Comparison of ENCODE assay signal across 13 mouse cellular contexts in the genomic region with DNA sequence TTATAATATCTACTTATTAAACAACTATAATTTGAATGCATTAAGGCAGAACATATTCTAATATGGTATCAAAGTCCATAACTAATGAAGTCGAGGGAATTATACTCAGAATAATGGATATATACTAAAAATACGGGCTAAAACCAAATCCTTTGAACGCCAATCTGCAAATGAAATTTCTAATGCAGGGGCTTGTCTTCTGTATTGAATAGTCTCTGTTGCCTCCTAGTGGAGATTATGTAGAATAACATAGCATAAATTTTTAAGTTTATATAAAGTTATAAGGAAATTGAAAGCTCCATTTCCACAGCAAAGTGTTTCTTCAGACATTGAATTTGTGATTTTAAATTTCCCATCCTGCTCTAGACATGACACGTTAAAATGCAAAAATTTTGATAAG.
DNase-seq lines count a peak whose midpoint lies in the region; ATAC-seq and TF ChIP-seq lines count a peak whose summit lies in the region.
"Had no signal": no experiment of that assay in that cellular context is flagged by ENCODE, and none has a peak within 500 bp of the region (broad histone marks: within the 10 kb centered on the region; RNA-seq: fewer than 3 reads in every experiment).

No protein-coding gene starts in this region.

- no peak overlapping the region for H3K27ac ChIP-seq in forebrain, embryonic 14.5 days (ENCODE audit: low read depth, low read length)
- H3K27ac ChIP-seq in forebrain, embryonic 12.5 days = no peak overlapping the region
- H3K27ac ChIP-seq in liver, postnatal 0 days (ENCODE audit: low read depth) = no peak overlapping the region
- H3K27ac ChIP-seq in liver, embryonic 12.5 days = no peak overlapping the region
- H3K27ac ChIP-seq: embryonic facial prominence, embryonic 15.5 days; hindbrain, embryonic 12.5 days had no signal

- intact Hi-C loops in left cerebral cortex, postnatal 14 days (cut with DNase I) = loop anchor here (5.0 kb wide), 1 partner anchor 1058 kb away; a partner anchor contains a TSS

- H3K36me3 ChIP-seq in forebrain, embryonic 14.5 days (ENCODE audit: control insufficient read depth, insufficient read depth, low read length) = no peaks in the 10 kb centered on the region
- no peaks in the 10 kb centered on the region for H3K36me3 ChIP-seq in forebrain, embryonic 12.5 days (replicated peaks)
- H3K36me3 ChIP-seq in liver, postnatal 0 days (replicated peaks; ENCODE audit: insufficient read depth, low read length) = no peaks in the 10 kb centered on the region
- H3K36me3 ChIP-seq in liver, embryonic 12.5 days = no peaks in the 10 kb centered on the region
- H3K36me3 ChIP-seq: embryonic facial prominence, embryonic 15.5 days; hindbrain, embryonic 12.5 days had no signal

- TF ChIP-seq CTCF in liver, postnatal 0 days (IDR thresholded peaks at IDR 0.05; ENCODE audit: low read depth) = peak; percentile 41

- H3K4me3 ChIP-seq in forebrain, embryonic 14.5 days (ENCODE audit: low read depth, low read length) = no peak overlapping the region
- no peak overlapping the region for H3K4me3 ChIP-seq in forebrain, embryonic 12.5 days (replicated peaks)
- no peak overlapping the region for H3K4me3 ChIP-seq in liver, postnatal 0 days (ENCODE audit: low read depth, low read length)
- H3K4me3 ChIP-seq in liver, embryonic 12.5 days = no peak overlapping the region
- H3K4me3 ChIP-seq: embryonic facial prominence, embryonic 15.5 days; hindbrain, embryonic 12.5 days had no signal

- no peaks in the 10 kb centered on the region for H3K27me3 ChIP-seq in forebrain, embryonic 14.5 days (replicated peaks; ENCODE audit: control insufficient read depth, insufficient read depth, low read length)
- no peaks in the 10 kb centered on the region for H3K27me3 ChIP-seq in forebrain, embryonic 12.5 days
- no peaks in the 10 kb centered on the region for H3K27me3 ChIP-seq in liver, postnatal 0 days (ENCODE audit: insufficient read depth, low read length)
- H3K27me3 ChIP-seq in liver, embryonic 12.5 days (replicated peaks) = no peaks in the 10 kb centered on the region
- H3K27me3 ChIP-seq: embryonic facial prominence, embryonic 15.5 days; hindbrain, embryonic 12.5 days had no signal

- no peak overlapping the region for H3K4me2 ChIP-seq in forebrain, embryonic 14.5 days (ENCODE audit: low read length)
- H3K4me2 ChIP-seq in forebrain, embryonic 12.5 days = no peak overlapping the region
- H3K4me2 ChIP-seq in liver, postnatal 0 days (ENCODE audit: low read depth, low read length) = no peak overlapping the region
- no peak overlapping the region for H3K4me2 ChIP-seq in liver, embryonic 12.5 days
- H3K4me2 ChIP-seq: embryonic facial prominence, embryonic 15.5 days; hindbrain, embryonic 12.5 days had no signal

- ATAC-seq in forebrain, embryonic 14.5 days = 0 out of 2 replicates have a peak, but pooled peaks have one; percentile 29
- ATAC-seq in forebrain, embryonic 12.5 days (ENCODE audit: low FRiP score) = no peak
- no peak for ATAC-seq in liver, postnatal 0 days
- ATAC-seq in liver, embryonic 12.5 days = no peak
- peak; percentile 73 for ATAC-seq in megakaryocyte-erythroid progenitor cell, adult 5-6 weeks (replicated peaks; ENCODE audit: low FRiP score, low TSS enrichment, poor library complexity, severe bottlenecking)
- no peak for ATAC-seq in erythroid progenitor cell, adult 5-6 weeks (replicated peaks; ENCODE audit: low FRiP score, poor library complexity, severe bottlenecking)

- no peak for TF ChIP-seq EP300 in liver, postnatal 0 days (IDR thresholded peaks at IDR 0.05; ENCODE audit: low read depth)

- no peaks in the 10 kb centered on the region for H3K4me1 ChIP-seq in forebrain, embryonic 14.5 days (ENCODE audit: control insufficient read depth, insufficient read depth, low read length)
- no peaks in the 10 kb centered on the region for H3K4me1 ChIP-seq in forebrain, embryonic 12.5 days
- no peaks in the 10 kb centered on the region for H3K4me1 ChIP-seq in liver, postnatal 0 days (ENCODE audit: insufficient read depth)
- H3K4me1 ChIP-seq in liver, embryonic 12.5 days = no peaks in the 10 kb centered on the region
- H3K4me1 ChIP-seq: embryonic facial prominence, embryonic 15.5 days; hindbrain, embryonic 12.5 days had no signal

- DNase-seq in forebrain, embryonic 14.5 days (ENCODE audit: low spot score) = peak; percentile 70
- DNase-seq in liver, postnatal 0 days = no peak
- peak; percentile 16 for DNase-seq in MN1 (ENCODE audit: low spot score)
- no peak for DNase-seq in left cerebral cortex, postnatal 14 days (ENCODE audit: low spot score in 2 of 2)
- DNase-seq: gastrocnemius, postnatal 14 days; kidney, postnatal 25 days; lung, postnatal 10 days had no signal

- H3K9ac ChIP-seq in forebrain, embryonic 14.5 days (ENCODE audit: low read length) = no peak overlapping the region
- H3K9ac ChIP-seq in forebrain, embryonic 12.5 days = no peak overlapping the region
- H3K9ac ChIP-seq in liver, postnatal 0 days (replicated peaks) = no peak overlapping the region
- H3K9ac ChIP-seq in liver, embryonic 12.5 days = no peak overlapping the region
- H3K9ac ChIP-seq: embryonic facial prominence, embryonic 15.5 days; hindbrain, embryonic 12.5 days had no signal

- H3K9me3 ChIP-seq in forebrain, embryonic 14.5 days (replicated peaks; ENCODE audit: control insufficient read depth, low read length) = no peaks in the 10 kb centered on the region
- H3K9me3 ChIP-seq in forebrain, embryonic 12.5 days = no peaks in the 10 kb centered on the region
- no peaks in the 10 kb centered on the region for H3K9me3 ChIP-seq in liver, postnatal 0 days (ENCODE audit: low read length)
- H3K9me3 ChIP-seq in liver, embryonic 12.5 days (replicated peaks) = no peaks in the 10 kb centered on the region
- H3K9me3 ChIP-seq: embryonic facial prominence, embryonic 15.5 days; hindbrain, embryonic 12.5 days had no signal

- 24% methylated on average over 4 of the region's 4 CpGs for WGBS in forebrain, embryonic 14.5 days
- WGBS in forebrain, embryonic 12.5 days = 31% methylated on average over 4 of the region's 4 CpGs
- 13% methylated on average over 4 of the region's 4 CpGs for WGBS in liver, postnatal 0 days (ENCODE audit: insufficient replicate concordance)
- 19% methylated on average over 4 of the region's 4 CpGs for WGBS in liver, embryonic 12.5 days (ENCODE audit: insufficient replicate concordance)

Comparison
In these comparisons a context has a peak if more than half of its experiments do, and no peak if none do; other contexts are left out.
1. ATAC-seq: peak in forebrain, embryonic 14.5 days (single experiment) and megakaryocyte-erythroid progenitor cell, adult 5-6 weeks (single experiment); none in forebrain, embryonic 12.5 days (single experiment), liver, postnatal 0 days (single experiment), liver, embryonic 12.5 days (single experiment) and erythroid progenitor cell, adult 5-6 weeks (single experiment).
2. DNase-seq: peak in forebrain, embryonic 14.5 days (single experiment) and MN1 (single experiment); none in liver, postnatal 0 days (single experiment) and left cerebral cortex, postnatal 14 days (0 of 2).